Mouse (Mus musculus) spleen, postnatal 36 days (tissue): ENCODE data around the gene Gm13271.
"Not testable (repeated sequence)": the region's sequence is repeated elsewhere in the genome, so short reads cannot be mapped to it uniquely, and the experiment has no call there.

ENCODE experiments used
- DNase-seq, 2 experiments: peaks; one replicate each; pipeline ENCODE4 v3.0.0; 2022; ENCODE audit warnings: low spot score in 2 of 2, mixed read lengths in 1 of 2

Gm13271 gene

GRCm38 (mm10) chr4:88754818-88755340, at the start of gene Gm13271:
Gene Gm13271, plus strand, starts transcription at chr4:88754868.
- peak; percentile 67 for DNase-seq

DNA sequence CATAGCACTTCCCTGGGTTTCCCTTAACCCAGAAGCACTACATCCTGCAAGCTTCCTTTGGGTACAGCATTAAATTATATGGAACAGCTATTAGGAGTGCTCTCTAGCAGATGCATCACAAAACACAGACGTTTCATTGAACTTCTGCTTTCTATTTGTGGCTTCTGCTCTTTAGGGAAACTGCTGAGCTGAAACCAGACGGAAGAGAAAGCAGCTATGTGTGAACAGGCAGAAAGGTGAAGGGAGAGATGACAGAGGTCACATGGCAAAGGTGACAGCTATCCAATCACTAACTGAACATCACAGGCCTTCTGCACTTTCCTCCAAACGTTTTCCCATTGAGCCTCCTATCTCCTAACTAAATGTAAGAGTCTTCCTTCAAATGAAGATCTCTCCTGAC, 48.7 kb upstream of the Gm13271 start:
- DNase-seq, result peak; percentile 65 to 66

DNA sequence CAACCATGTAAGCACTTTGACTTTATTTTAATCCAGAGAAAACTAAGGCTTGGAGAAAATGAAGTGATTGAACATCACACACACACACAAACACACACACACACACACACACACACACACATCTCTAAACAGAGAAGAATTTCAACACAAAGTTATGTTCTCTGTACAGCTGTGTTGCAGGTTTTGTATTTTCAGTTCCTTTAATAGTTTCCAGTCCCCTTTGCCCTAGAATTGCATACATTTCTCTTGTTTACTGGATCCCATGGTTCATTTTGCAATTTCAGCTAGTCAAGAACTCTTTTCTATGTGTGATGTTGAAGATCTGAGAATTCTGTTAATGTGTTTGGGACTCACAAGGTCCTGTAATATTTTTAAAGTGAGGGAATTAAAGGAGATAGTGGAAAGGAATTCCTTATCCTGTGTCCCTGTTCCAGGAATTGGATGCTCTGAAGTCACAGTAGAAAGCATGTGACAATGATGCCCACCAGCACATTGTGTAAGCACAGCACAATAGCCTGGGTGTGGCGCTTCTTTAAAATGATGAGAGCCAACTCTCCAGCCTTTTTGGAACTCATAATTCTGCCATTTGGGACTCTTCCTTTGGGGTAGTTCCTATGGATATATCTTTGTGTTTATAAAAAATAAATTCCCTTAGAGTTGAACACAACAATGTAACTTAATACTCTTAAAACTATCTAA, 47.4 kb upstream of the Gm13271 start:
- DNase-seq, result peak in 1 of 2 experiments; percentile 16

DNA sequence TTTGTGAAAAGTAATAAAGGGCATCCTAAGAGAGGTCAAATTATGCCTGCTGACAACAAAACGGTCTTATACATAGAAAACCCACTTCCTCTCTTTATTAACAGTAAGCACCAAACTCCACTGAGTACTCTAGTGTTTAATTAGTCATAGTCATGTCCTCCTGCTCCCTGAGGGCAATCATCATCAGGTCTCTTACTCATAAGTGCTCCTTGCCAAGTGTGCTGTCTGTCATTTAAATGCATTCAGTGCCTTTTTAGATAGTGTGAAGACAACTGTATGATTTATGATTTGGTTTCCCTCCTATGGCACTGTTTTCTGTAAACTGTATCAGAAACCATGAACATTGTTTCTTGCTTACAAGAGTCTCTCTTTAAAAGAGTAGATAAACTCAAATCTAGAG, 40.4 kb upstream of the Gm13271 start:
- DNase-seq, result no peak

DNA sequence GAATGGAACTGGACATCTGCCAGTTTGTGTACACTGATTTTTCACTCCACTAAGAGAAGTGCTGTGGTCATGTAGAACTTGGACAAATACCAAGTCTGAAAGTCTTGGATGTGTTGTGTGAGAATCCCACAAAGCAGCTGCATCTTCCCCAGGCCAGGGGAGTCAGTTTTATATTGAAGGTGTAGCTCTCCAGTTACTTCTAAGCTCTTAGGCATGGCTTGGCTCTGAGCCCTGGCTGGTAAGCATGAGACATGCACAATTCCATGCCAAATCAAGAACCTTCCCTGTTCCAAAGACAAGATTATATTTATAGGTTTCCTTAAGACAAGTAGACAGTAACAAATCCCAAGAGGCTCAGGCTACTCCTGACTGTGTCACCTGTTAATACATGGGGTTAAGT, 39.6 kb upstream of the Gm13271 start:
- DNase-seq, result no peak

GRCm38 (mm10) chr4:88718715-88719114, 36.0 kb upstream of the Gm13271 start:
- DNase-seq, result no peak

GRCm38 (mm10) chr4:88721791-88722721, 32.6 kb upstream of the Gm13271 start, which contains the start of the genes Gm26566 and Klhl9:
Gene Gm26566, plus strand, starts transcription at chr4:88721805.
Gene Klhl9, minus strand, starts transcription at chr4:88722465.
- DNase-seq, result peak; percentile 83 to 85

DNA sequence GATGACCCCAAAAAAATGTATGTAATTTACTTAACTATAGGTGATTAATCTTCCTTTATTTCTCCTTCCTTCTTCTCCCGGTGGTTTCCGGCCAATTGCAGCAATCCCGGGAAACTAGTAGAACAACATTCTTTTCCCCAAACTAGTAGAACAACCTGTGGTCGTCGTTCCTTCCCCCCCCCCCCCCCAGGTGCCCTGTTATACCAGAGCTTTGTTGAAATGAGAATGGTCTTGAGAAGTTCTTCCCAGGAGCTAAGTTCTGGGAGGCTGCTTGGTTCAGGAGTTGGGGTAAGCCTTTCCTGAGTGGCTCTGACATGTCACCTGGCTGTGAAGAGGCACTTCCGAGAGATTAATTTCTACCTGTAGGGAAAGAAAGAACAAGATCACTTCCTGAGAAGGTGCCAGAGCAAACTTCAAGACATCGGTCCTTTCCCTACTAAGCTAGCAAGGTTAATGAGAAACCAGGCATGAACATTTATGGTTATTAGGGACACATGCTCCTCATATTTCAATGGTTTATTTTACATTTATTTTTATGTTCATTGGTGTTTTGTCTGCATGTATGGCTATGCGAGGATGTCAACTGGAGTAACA, 31.1 kb upstream of the Gm13271 start:
- no peak for DNase-seq

- DNase-seq, result peak; percentile 30 to 36
Measured at GRCm38 (mm10) chr4:88726727-88727126, 27.9 kb upstream of the Gm13271 start.

GRCm38 (mm10) chr4:88727324-88727723, 27.3 kb upstream of the Gm13271 start:
- DNase-seq, result peak; percentile 35 to 43

GRCm38 (mm10) chr4:88738480-88738879, 16.2 kb upstream of the Gm13271 start:
- DNase-seq, result peak; percentile 21 to 44

GRCm38 (mm10) chr4:88739036-88739435, 15.6 kb upstream of the Gm13271 start:
- no peak for DNase-seq

DNA sequence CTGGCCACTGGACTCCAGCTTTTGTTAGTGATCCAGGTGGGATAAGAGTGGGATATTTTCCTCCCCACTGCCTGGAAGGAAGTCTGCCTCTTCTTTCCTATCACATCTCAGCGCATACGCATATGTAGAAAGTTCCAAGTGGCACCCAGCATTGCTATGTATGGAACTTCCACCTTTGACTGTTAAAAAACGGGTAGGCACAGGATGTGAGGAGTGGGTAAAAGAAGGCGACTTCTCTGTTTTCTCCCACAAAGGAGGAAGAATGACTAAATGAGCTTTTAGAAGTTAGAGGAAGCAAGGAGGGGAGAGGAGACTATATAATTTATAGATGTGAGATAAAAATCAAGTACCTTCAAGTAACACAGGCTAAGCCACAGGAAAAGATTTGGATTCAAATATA, 13.2 kb upstream of the Gm13271 start:
- no peak for DNase-seq

- DNase-seq, result no peak
Measured at GRCm38 (mm10) chr4:88742771-88743371, 11.8 kb upstream of the Gm13271 start.

GRCm38 (mm10) chr4:88744207-88744606, 10.5 kb upstream of the Gm13271 start:
- DNase-seq, result no peak

GRCm38 (mm10) chr4:88749926-88750325, 4.7 kb upstream of the Gm13271 start:
- no peak for DNase-seq

DNA sequence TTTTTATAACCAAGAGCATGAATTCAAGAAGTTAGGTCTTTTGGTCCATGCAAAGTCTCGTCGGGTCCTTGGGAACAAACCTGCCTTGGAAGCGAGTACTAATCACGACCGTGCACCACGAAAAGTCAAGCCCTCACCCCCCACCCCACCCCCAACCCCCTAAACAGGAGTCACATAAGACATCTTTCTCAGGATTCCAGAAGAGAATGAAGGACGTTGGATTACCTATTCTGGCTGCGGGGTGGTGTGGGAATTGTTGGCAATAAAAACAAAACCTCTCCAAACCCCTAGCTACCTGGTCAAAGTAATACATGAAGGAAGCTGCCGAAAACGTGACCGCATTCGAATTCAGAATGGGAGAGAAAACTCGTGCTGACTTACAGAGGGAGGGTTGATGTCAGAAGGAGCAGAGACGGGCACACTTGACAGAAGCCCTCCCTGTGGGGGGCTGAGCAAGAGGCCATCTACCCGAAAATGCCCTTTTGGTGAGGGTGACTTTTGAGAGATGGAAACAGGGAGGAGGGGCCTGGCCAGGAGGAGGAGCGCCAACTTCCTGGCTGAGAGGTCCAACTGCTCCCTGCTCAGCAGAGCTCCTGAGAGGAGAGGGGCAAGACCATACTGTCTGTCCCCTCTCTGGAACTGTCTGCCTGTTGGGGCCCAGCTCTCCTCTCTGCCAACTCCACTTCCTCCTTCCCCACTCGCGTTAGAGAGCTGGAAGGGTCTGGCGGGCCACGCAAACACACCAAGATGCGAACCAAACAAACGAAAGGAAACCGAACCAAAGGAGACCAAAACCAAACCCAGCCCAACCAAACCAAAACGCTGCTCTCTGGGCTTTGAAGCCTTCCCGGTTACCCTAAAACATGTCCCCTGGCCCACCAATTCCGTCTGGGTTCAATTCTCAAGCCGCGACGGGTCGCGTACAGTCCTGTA, 2.2 kb downstream of the Gm13271 start:
- not testable (repeated sequence) for DNase-seq

DNA sequence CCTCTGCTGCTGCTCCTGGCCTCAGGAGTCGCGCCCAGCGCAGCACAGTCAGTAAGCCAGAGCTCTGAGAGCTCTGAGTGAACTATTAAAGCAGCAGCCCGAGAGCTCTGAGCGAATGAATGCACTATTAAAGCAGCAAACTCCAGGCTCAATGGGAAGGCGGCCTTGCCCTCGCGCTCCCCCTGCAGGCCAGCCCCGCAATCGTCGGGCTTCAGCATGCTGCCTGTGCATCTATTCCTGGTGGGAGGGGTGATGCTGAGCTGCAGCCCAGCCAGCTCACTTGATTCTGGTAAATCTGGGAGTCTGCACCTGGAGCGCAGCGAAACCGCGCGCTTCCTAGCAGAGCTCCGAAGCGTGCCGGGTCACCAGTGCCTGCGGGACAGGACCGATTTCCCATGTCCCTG, 3.0 kb downstream of the Gm13271 start:
- DNase-seq, result peak; percentile 82 to 84

GRCm38 (mm10) chr4:88758751-88759150, 4.1 kb downstream of the Gm13271 start:
- DNase-seq, result not testable (repeated sequence)

GRCm38 (mm10) chr4:88759610-88760268, 5.1 kb downstream of the Gm13271 start, which contains the start of gene Gm13283:
Gene Gm13283, plus strand, starts transcription at chr4:88760119.
- peak; percentile 23 to 41 for DNase-seq
